Mouse (Mus musculus) MEL (cell line): ENCODE results near the gene Isg20l2. TPM values are rescaled to one million over a fixed set of nuclear protein-coding genes. Genes with fewer than 3 reads are reported as not detected.

Experiments
- DNase-seq: peaks from one replicate; pipeline ENCODE4 v3.0.0; 2011; ENCODE audit warnings: low read depth, low spot score
- H3K27ac ChIP-seq: 2 replicates; pipeline ENCODE4 v1.5.1; 2012; ENCODE audit warnings: low read depth, mild to moderate bottlenecking, control low read depth, low read length, moderate library complexity; ENCODE audit not compliant: control insufficient read depth
- H3K27me3 ChIP-seq, 2 experiments: fragments of 150-350 bp in 1 of 2; sonication (generic) in 1 of 2; 2 replicates each; pipeline ENCODE4 v1.6.1; 2012; ENCODE audit warnings: low read length in 2 of 2, mild to moderate bottlenecking in 2 of 2, improper control_type of control experiment in 1 of 2, moderate library complexity in 1 of 2; ENCODE audit not compliant: insufficient read depth in 2 of 2, control insufficient read depth in 1 of 2
- H3K36me3 ChIP-seq, 2 experiments: 2 replicates each; pipeline ENCODE4 v1.6.1; 2012 to 2014; ENCODE audit warnings: low read length in 2 of 2, improper control_type of control experiment in 1 of 2, inconsistent platforms in 1 of 2, mild to moderate bottlenecking in 1 of 2; ENCODE audit not compliant: insufficient read depth in 2 of 2, control insufficient read depth in 1 of 2
- H3K4me1 ChIP-seq, 2 experiments: fragments of 150-350 bp in 1 of 2; sonication (generic) in 1 of 2; 2 replicates each; pipeline ENCODE4 v1.6.1; 2012; ENCODE audit warnings: low read length in 2 of 2, improper control_type of control experiment in 1 of 2, mild to moderate bottlenecking in 1 of 2; ENCODE audit not compliant: insufficient read depth in 2 of 2, control insufficient read depth in 1 of 2
- H3K4me3 ChIP-seq, 2 experiments: fragments of 150-350 bp in 1 of 2; sonication (generic) in 1 of 2; 2 replicates each; pipeline ENCODE4 v1.5.1; 2012; ENCODE audit warnings: low read depth in 2 of 2, low read length in 2 of 2, mild to moderate bottlenecking in 2 of 2, moderate library complexity in 2 of 2, control low read depth in 1 of 2, improper control_type of control experiment in 1 of 2; ENCODE audit not compliant: control insufficient read depth in 1 of 2, insufficient read depth in 1 of 2
- H3K79me2 ChIP-seq: 2 replicates; pipeline ENCODE4 v1.6.1; 2012; ENCODE audit warnings: mild to moderate bottlenecking, low read length, moderate library complexity; ENCODE audit not compliant: control insufficient read depth, poor library complexity, insufficient read depth
- H3K9ac ChIP-seq: 2 replicates; pipeline ENCODE4 v1.6.1; 2012; ENCODE audit warnings: low read depth, mild to moderate bottlenecking, control low read depth, low read length, moderate library complexity; ENCODE audit not compliant: control insufficient read depth, poor library complexity, severe bottlenecking
- H3K9me3 ChIP-seq: fragments of 150-350 bp; sonication (generic); replicated peaks from 2 replicates; pipeline ENCODE4 v1.6.1; 2012; ENCODE audit warnings: mild to moderate bottlenecking, low read length, improper control_type of control experiment, moderate library complexity; ENCODE audit not compliant: insufficient read depth
- BHLHE40 ChIP-seq: IDR thresholded peaks from 2 replicates; pipeline ENCODE4 v1.6.1; 2012; ENCODE audit warnings: low read depth, mild to moderate bottlenecking, inconsistent platforms, low read length, improper control_type of control experiment, borderline replicate concordance
- E2F4 ChIP-seq: IDR thresholded peaks from 2 replicates; pipeline ENCODE4 v1.6.1; 2011; ENCODE audit warnings: low read depth, low read length, improper control_type of control experiment, borderline replicate concordance
- GATA1 ChIP-seq: IDR thresholded peaks from 2 replicates; pipeline ENCODE4 v1.6.1; 2011; ENCODE audit warnings: low read depth, low read length, improper control_type of control experiment
- HCFC1 ChIP-seq: IDR thresholded peaks from 2 replicates; pipeline ENCODE4 v1.6.1; 2012; ENCODE audit warnings: low read depth, mild to moderate bottlenecking, inconsistent platforms, low read length, improper control_type of control experiment, moderate library complexity
- MAX ChIP-seq: IDR thresholded peaks from 2 replicates; pipeline ENCODE4 v1.6.1; 2011; ENCODE audit warnings: low read length, improper control_type of control experiment
- NELFE ChIP-seq: IDR thresholded peaks from 2 replicates; pipeline ENCODE4 v1.6.1; 2011; ENCODE audit warnings: low read depth, low read length, improper control_type of control experiment
- NRF1 ChIP-seq: IDR thresholded peaks from 2 replicates; pipeline ENCODE4 v1.6.1; 2014; ENCODE audit warnings: low read depth, mild to moderate bottlenecking, inconsistent platforms, low read length, improper control_type of control experiment, moderate library complexity; ENCODE audit not compliant: poor library complexity, insufficient read depth, severe bottlenecking
- RAD21 ChIP-seq: IDR thresholded peaks from 2 replicates; pipeline ENCODE4 v1.6.1; 2011; ENCODE audit warnings: mild to moderate bottlenecking, low read depth, low read length, improper control_type of control experiment
- UBTF ChIP-seq: IDR thresholded peaks from 2 replicates; pipeline ENCODE4 v1.6.1; 2012; ENCODE audit warnings: low read depth, mild to moderate bottlenecking, inconsistent platforms, low read length, improper control_type of control experiment, moderate library complexity, borderline replicate concordance; ENCODE audit not compliant: insufficient read depth
- USF2 ChIP-seq, 2 experiments: IDR thresholded peaks; 2 replicates each; pipeline ENCODE4 v1.6.1; 2011 to 2012; ENCODE audit warnings: improper control_type of control experiment in 2 of 2, low read length in 2 of 2, borderline replicate concordance in 1 of 2, inconsistent platforms in 1 of 2, low read depth in 1 of 2, mild to moderate bottlenecking in 1 of 2; ENCODE audit not compliant: insufficient read depth in 1 of 2
- ZC3H11A ChIP-seq: IDR thresholded peaks from 2 replicates; pipeline ENCODE4 v1.6.1; 2012; ENCODE audit warnings: low read depth, mild to moderate bottlenecking, inconsistent platforms, low read length, improper control_type of control experiment
- ZKSCAN1 ChIP-seq: IDR thresholded peaks from 2 replicates; pipeline ENCODE4 v1.6.1; 2012; ENCODE audit warnings: low read depth, mild to moderate bottlenecking, inconsistent platforms, low read length, improper control_type of control experiment, moderate library complexity
- ZNF384 ChIP-seq: IDR thresholded peaks from 2 replicates; pipeline ENCODE4 v1.6.1; 2012; ENCODE audit warnings: low read depth, mild to moderate bottlenecking, inconsistent platforms, low read length, improper control_type of control experiment
- polyA plus RNA-seq, 2 experiments: library from polyadenylated mRNA; stranded (reverse) in 1 of 2; unstranded in 1 of 2; fragments of >175 nt in 1 of 2; fragments of >200 nt in 1 of 2; gene quantifications; 2 replicates each; pipeline versions ENCODE4 v1.2.1 to v1.2.4; 2012; ENCODE audit warnings: low replicate concordance in 2 of 2, low read depth in 1 of 2; ENCODE audit not compliant: insufficient read length in 2 of 2, insufficient read depth in 1 of 2, missing spikeins in 1 of 2
- total RNA-seq: library from RNA; depleted of rRNA; stranded (reverse); fragments of 300-350 nt; gene quantifications from 2 replicates; pipeline ENCODE4 v1.2.3, GENCODE M21; 2012

The Isg20l2 gene
- total and polyA plus RNA-seq, 3 experiments = 45.0 to 71.8 TPM; not detected in 1

DNA sequence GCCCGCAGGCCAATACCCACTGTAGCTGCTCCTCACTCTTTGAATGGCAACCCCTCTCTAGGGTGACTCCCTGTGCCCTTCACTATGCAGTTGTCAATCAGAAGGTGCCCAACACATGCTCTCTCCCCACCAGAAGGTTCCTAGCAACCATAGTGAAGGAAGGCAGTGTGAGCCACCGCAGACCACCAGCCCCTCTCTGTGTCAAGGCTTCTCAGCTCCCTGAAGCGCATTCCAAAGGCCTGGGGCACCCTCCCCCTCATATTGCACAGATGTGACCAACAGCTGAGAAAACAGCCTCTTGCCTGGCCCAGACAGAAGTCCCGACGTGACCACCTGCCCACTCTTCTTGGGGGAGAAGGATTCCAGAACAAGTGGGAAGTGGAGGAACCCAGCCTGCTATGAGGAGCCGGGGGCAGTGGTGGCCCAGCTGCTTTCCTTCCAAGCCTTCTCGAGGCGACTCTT lies 42.1 kb downstream of the Isg20l2 start:
- DNase-seq = no peak
- Histone ChIP-seq H3K27ac (no peak overlapping the region), H3K4me1 (no peaks in the 10 kb centered on the region), H3K36me3 (no peaks in the 10 kb centered on the region), H3K9me3 (no peaks in the 10 kb centered on the region), H3K79me2 (no peaks in the 10 kb centered on the region; the same call in 1 of the 2 replicates), H3K9ac (no peak overlapping the region), H3K27me3 (peaks cover 10 to 14% of the 10 kb centered on the region in 2 experiments)
- no peak for TF ChIP-seq NRF1
- no peak for TF ChIP-seq ZC3H11A
- no peak for TF ChIP-seq NELFE
- TF ChIP-seq BHLHE40 = no peak
- TF ChIP-seq E2F4 = no peak
- TF ChIP-seq, all 39 proteins: peak for 0
- no peak overlapping the region for H3K4me3 ChIP-seq

DNA sequence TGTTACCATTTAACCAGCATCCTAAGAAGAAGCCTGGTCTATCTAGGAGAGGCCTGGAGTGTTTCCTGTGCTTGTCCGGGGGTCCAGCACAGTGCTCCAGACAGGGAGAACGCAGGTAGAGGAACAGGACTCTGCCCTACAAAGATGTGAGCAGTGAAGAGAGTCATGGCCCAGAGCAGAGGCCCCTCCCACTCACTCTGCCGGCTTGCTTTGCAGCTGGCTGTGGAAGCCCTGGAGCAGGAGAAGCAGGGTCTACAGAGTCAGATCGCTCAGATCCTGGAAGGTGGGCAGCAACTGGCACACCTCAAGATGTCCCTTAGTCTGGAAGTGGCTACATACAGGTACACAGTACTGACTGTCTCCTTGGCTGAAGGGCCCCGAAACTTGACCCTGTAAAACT lies 42.7 kb downstream of the Isg20l2 start:
- Histone ChIP-seq H3K27ac (no peak overlapping the region), H3K36me3 (no peaks in the 10 kb centered on the region), H3K4me3 (no peak overlapping the region), H3K79me2 (no peaks in the 10 kb centered on the region; the same call in 1 of the 2 replicates), H3K9me3 (no peaks in the 10 kb centered on the region), H3K9ac (no peak overlapping the region), H3K27me3 (peaks cover 9 to 15% of the 10 kb centered on the region in 2 experiments), H3K4me1 (no peaks in the 10 kb centered on the region)
- DNase-seq = no peak
- no peak for TF ChIP-seq UBTF
- no peak for TF ChIP-seq MAX
- TF ChIP-seq HCFC1 = no peak
- no peak for TF ChIP-seq ZNF384
- no peak for TF ChIP-seq ZKSCAN1
- no peak for TF ChIP-seq GATA1
- TF ChIP-seq RAD21 = no peak
- TF ChIP-seq USF2 (IDR thresholded peaks at IDR 0.05; ENCODE audit: borderline replicate concordance in 1 of 2, insufficient read depth in 1 of 2, low read depth in 1 of 2, low read length in 2 of 2) = no peak
